Mouse (Mus musculus): ENCODE results near the gene Meis1. TPM values are rescaled to one million over a fixed set of nuclear protein-coding genes. Genes with fewer than 3 reads are reported as not detected.

Gene Meis1
- polyA plus RNA-seq, 1 experiment from 2014 or later, result 51.7 TPM

DNA sequence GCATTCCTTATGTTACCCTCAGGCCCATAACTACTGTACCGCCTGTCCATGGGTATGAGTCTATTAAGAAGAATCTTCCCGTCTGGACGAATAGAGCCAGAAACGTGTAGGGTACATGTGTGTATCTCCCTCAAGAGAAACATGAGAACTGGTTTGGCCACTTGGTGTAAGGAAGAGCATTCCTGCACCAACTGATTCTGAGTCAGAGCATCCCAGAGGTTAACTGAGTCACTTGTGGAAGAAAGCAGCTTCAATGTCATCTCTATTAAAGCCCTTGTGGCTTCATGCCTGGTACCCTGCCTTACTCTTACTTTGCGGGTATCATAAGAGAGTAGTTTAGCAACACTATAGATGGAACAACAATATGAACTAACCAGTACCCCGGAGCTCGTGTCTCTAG lies 64.9 kb downstream of the Meis1 start:
- DNase-seq (no peak), ATAC-seq (ENCODE audit: low FRiP score, low TSS enrichment) (no peak)
- Histone ChIP-seq H3K4me2 (ENCODE audit: low read length) (no peak overlapping the region), H3K4me3 (replicated peaks; ENCODE audit: low read depth, low read length) (no peak overlapping the region), H3K9ac (replicated peaks; ENCODE audit: low read length) (no peak overlapping the region), H3K9me3 (ENCODE audit: control insufficient read depth, low read length) (no peaks in the 10 kb centered on the region), H3K27ac (replicated peaks; ENCODE audit: low read depth, low read length) (no peak overlapping the region), H3K36me3 (ENCODE audit: control insufficient read depth, insufficient read depth, low read length) (no peaks in the 10 kb centered on the region), H3K27me3 (ENCODE audit: control insufficient read depth, insufficient read depth, low read length) (no peaks in the 10 kb centered on the region), H3K4me1 (ENCODE audit: control insufficient read depth, insufficient read depth, low read length) (peaks cover 13% of the 10 kb centered on the region)
- WGBS, result 95% methylated on average over 7 of the region's 7 CpGs

DNA sequence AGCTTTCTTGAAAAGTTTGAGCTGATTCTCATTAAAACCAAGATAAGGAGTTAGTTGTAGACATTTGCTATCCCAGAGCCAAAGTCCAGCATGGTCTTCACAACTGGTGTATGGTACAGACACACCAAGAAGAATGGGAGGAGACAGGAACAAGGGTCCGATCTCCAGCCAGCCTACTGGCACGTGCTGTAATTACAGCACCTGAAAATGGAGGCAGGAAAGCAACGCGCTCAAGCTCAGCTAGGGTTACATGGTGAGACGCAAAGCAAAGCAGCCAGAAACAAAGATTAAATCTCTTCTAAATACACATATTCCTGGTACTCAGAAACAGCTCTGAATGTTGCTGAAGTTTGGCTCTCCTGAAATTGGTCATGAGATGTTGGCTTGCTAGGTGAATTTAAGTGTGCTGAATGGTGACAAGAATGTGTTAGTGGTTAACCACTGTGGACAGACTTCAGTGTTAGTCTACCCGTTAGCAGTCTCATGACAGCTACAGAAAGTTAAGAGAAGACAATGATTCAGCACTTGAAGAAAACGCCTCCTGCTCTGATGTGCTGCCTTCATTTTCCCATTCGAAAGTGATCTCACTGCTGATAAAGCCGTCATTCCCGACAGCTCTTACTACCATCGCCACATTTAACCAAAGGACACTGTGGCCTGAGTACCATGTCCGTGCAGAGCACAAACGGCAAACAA lies 70.0 kb downstream of the Meis1 start:
- no peak for DNase-seq
- ATAC-seq (ENCODE audit: low FRiP score, low TSS enrichment), result no peak
- Histone ChIP-seq H3K4me2 (ENCODE audit: low read length) (no peak overlapping the region), H3K4me1 (ENCODE audit: control insufficient read depth, insufficient read depth, low read length) (peaks cover 22% of the 10 kb centered on the region), H3K9me3 (ENCODE audit: control insufficient read depth, low read length) (no peaks in the 10 kb centered on the region), H3K9ac (replicated peaks; ENCODE audit: low read length) (no peak overlapping the region), H3K4me3 (replicated peaks; ENCODE audit: low read depth, low read length) (no peak overlapping the region), H3K27ac (replicated peaks; ENCODE audit: low read depth, low read length) (no peak overlapping the region), H3K36me3 (ENCODE audit: control insufficient read depth, insufficient read depth, low read length) (no peaks in the 10 kb centered on the region), H3K27me3 (ENCODE audit: control insufficient read depth, insufficient read depth, low read length) (no peaks in the 10 kb centered on the region)
- 76% methylated on average over 13 of the region's 13 CpGs for WGBS

DNA sequence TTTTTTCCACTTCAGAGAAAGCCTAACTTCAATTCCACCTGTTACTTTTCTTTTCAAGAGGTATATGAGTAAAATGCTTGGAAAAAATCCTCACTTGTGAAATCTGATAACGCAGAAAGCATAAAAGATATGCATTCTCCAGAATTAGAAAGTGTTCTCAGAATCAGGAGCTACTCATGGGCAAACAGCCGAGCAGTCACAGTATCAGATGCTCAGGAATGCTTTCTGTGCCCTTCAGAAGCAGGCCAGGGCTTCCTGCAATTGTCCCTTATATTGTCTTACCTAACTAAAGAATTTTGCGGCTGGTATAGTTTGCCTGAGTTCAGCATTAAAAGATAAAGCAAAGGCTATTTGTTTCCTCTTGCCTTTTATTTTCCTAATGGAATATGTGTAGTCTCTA lies 71.4 kb downstream of the Meis1 start:
- no peak for ATAC-seq (ENCODE audit: low FRiP score, low TSS enrichment)

DNA sequence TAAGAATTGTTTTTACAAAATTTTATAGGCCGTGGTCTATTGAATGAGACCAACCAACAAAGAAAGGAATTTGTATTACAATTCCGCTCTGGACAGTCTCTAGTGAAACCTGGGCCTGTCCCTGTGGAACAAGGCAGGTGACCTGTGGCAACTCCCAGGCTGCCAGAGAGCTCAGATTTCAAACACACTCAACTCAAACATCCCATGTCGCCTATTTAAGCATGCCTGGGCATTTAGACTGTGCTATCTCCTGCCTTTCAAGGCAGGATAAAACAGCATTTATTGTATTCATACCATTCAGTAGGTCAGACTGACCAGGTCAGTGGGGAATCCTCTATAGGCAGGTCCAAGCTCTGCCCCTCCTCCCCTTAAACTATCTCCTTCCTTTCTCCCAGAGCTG lies 73.0 kb downstream of the Meis1 start:
- Histone ChIP-seq H3K36me3 (ENCODE audit: control insufficient read depth, insufficient read depth, low read length) (no peaks in the 10 kb centered on the region), H3K4me2 (ENCODE audit: low read length) (no peak overlapping the region), H3K9ac (replicated peaks; ENCODE audit: low read length) (no peak overlapping the region), H3K27ac (replicated peaks; ENCODE audit: low read depth, low read length) (peak overlapping the region; percentile 27; the same call in 1 of the 2 replicates), H3K9me3 (ENCODE audit: control insufficient read depth, low read length) (no peaks in the 10 kb centered on the region), H3K27me3 (ENCODE audit: control insufficient read depth, insufficient read depth, low read length) (no peaks in the 10 kb centered on the region), H3K4me3 (replicated peaks; ENCODE audit: low read depth, low read length) (no peak overlapping the region), H3K4me1 (ENCODE audit: control insufficient read depth, insufficient read depth, low read length) (peaks cover 22% of the 10 kb centered on the region)
- ATAC-seq (ENCODE audit: low FRiP score, low TSS enrichment), result no peak
- WGBS, result 42% methylated on average over 3 of the region's 3 CpGs
- no peak for DNase-seq

More for the DNA sequence above, 71.4 kb downstream of the Meis1 start:
- WGBS, result 80% methylated on average over 3 of the region's 3 CpGs
- H3K9me3 ChIP-seq (ENCODE audit: control insufficient read depth, low read length), result no peaks in the 10 kb centered on the region
- no peak for DNase-seq
- no peak overlapping the region for H3K9ac ChIP-seq (replicated peaks; ENCODE audit: low read length)
- H3K27me3 ChIP-seq (ENCODE audit: control insufficient read depth, insufficient read depth, low read length), result no peaks in the 10 kb centered on the region
- no peak overlapping the region for H3K4me2 ChIP-seq (ENCODE audit: low read length)
- no peaks in the 10 kb centered on the region for H3K36me3 ChIP-seq (ENCODE audit: control insufficient read depth, insufficient read depth, low read length)
- H3K4me3 ChIP-seq (replicated peaks; ENCODE audit: low read depth, low read length), result no peak overlapping the region
- no peak overlapping the region for H3K27ac ChIP-seq (replicated peaks; ENCODE audit: low read depth, low read length)
- peaks cover 22% of the 10 kb centered on the region for H3K4me1 ChIP-seq (ENCODE audit: control insufficient read depth, insufficient read depth, low read length)

DNA sequence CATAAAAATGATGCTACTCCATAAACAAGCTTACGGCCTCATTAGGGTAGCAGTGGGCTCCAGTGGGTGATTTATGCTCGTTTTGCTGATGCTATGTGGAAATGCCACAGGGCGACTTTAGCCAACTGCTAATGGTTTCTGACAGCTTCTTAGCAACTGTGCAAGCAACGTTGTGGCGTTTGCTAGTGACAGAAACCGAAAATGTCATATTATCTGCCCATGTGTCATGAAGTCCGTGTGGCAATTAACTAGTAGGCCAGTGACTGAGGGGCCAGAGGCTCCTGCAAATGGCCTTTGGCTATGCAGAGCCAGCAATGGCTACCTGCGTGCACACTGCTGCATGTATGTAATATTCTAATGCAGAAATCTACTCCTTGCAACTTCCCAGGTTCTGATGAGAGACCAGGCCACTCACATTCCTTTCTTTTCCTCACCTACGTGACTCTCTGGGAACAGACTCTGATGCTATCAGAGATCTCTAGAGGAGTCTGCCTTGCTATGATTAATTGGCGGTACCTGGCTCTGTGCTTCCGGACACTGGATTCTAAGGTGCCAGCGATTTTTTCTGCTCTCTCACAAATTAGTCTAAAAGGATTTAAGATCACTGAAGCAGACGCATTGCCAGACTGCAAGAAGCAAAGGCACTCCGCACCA lies 73.7 kb downstream of the Meis1 start:
- Histone ChIP-seq H3K9me3 (ENCODE audit: control insufficient read depth, low read length) (no peaks in the 10 kb centered on the region), H3K27ac (replicated peaks; ENCODE audit: low read depth, low read length) (peak overlapping the region; percentile 27), H3K9ac (replicated peaks; ENCODE audit: low read length) (no peak overlapping the region), H3K27me3 (ENCODE audit: control insufficient read depth, insufficient read depth, low read length) (no peaks in the 10 kb centered on the region), H3K4me3 (replicated peaks; ENCODE audit: low read depth, low read length) (no peak overlapping the region), H3K36me3 (ENCODE audit: control insufficient read depth, insufficient read depth, low read length) (no peaks in the 10 kb centered on the region), H3K4me2 (ENCODE audit: low read length) (no peak overlapping the region), H3K4me1 (ENCODE audit: control insufficient read depth, insufficient read depth, low read length) (peaks cover 22% of the 10 kb centered on the region)
- WGBS, result 49% methylated on average over 14 of the region's 14 CpGs
- peak; percentile 70; the same call in 1 of the 2 replicates for ATAC-seq (ENCODE audit: low FRiP score, low TSS enrichment)
- peak; percentile 67 for DNase-seq

DNA sequence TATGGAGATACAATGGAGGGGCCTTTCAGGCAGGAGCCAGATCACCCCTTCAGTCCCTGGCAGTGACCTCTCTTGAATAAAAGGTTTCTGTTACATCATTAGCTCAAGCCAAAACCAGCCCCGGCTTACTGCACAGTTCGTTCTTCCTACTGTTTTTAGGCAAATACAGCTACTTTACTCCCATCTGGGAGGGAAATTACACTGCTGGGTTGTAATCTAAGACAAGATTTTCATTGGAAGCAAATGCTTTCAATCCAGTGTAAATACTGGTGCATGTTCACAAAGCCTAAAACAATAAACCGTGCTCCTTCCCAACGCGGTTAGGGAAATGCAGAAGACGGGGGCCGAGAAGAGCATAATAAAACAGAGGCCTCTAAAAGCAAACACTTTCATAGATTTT lies 74.6 kb downstream of the Meis1 start:
- Histone ChIP-seq H3K36me3 (ENCODE audit: control insufficient read depth, insufficient read depth, low read length) (no peaks in the 10 kb centered on the region), H3K27me3 (ENCODE audit: control insufficient read depth, insufficient read depth, low read length) (no peaks in the 10 kb centered on the region), H3K4me1 (ENCODE audit: control insufficient read depth, insufficient read depth, low read length) (peaks cover 22% of the 10 kb centered on the region), H3K4me3 (replicated peaks; ENCODE audit: low read depth, low read length) (no peak overlapping the region), H3K4me2 (ENCODE audit: low read length) (0 out of 2 replicates have a peak overlapping the region, but pooled peaks have one; percentile 3), H3K9ac (replicated peaks; ENCODE audit: low read length) (no peak overlapping the region), H3K27ac (replicated peaks; ENCODE audit: low read depth, low read length) (peak overlapping the region; percentile 39), H3K9me3 (ENCODE audit: control insufficient read depth, low read length) (no peaks in the 10 kb centered on the region)
- 74% methylated on average over 7 of the region's 7 CpGs for WGBS
- no peak for DNase-seq
- no peak for ATAC-seq (ENCODE audit: low FRiP score, low TSS enrichment)

DNA sequence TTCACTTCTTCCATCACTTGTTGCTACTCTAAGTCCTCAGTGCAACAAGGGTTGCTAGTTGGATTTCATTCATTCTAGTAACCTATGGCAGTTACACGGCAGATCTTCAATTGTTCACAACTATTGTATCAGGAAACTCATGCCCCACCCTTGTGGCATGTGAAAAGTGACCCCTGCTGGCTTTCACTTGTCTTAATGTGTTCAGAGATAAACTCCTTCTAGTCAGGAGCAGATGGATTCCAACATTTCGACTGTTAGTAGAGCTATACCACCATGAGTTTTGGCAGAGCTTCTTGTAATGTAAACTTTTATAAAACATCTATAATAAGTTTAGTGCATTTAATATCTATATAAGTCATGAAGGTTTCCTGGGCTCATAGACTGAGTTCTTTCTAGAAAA lies 75.8 kb downstream of the Meis1 start:
- no peak overlapping the region for H3K4me3 ChIP-seq (replicated peaks; ENCODE audit: low read depth, low read length)
- peaks cover 22% of the 10 kb centered on the region for H3K4me1 ChIP-seq (ENCODE audit: control insufficient read depth, insufficient read depth, low read length)
- no peaks in the 10 kb centered on the region for H3K27me3 ChIP-seq (ENCODE audit: control insufficient read depth, insufficient read depth, low read length)
- H3K27ac ChIP-seq (replicated peaks; ENCODE audit: low read depth, low read length), result no peak overlapping the region
- H3K9me3 ChIP-seq (ENCODE audit: control insufficient read depth, low read length), result no peaks in the 10 kb centered on the region
- H3K9ac ChIP-seq (replicated peaks; ENCODE audit: low read length), result no peak overlapping the region
- no peak overlapping the region for H3K4me2 ChIP-seq (ENCODE audit: low read length)
- ATAC-seq (ENCODE audit: low FRiP score, low TSS enrichment) (no peak), DNase-seq (no peak)
- no peaks in the 10 kb centered on the region for H3K36me3 ChIP-seq (ENCODE audit: control insufficient read depth, insufficient read depth, low read length)
- 70% methylated on average over 2 of the region's 2 CpGs for WGBS

DNA sequence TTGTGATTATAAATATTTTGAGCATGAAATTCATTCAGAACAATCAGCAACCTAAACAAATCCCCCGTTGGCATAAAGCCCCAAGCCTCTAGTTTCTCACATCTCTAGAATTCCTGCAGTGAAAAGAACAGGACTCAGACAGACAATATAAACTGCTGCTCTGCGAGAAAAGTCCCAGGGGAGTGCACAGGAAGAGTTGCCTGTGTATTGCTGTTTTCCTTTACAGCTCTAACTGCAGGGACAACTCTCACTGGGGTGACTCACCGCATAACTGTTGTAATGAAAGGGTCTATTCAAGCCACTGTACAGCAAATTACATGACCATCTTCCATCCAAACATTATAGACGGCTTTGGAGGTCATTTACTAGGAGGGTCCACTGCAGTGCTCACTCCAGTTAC lies 77.9 kb downstream of the Meis1 start:
- ATAC-seq (ENCODE audit: low FRiP score, low TSS enrichment), result no peak
- Histone ChIP-seq H3K27ac (replicated peaks; ENCODE audit: low read depth, low read length) (no peak overlapping the region), H3K36me3 (ENCODE audit: control insufficient read depth, insufficient read depth, low read length) (no peaks in the 10 kb centered on the region), H3K9ac (replicated peaks; ENCODE audit: low read length) (no peak overlapping the region), H3K4me1 (ENCODE audit: control insufficient read depth, insufficient read depth, low read length) (peaks cover 17% of the 10 kb centered on the region), H3K4me2 (ENCODE audit: low read length) (no peak overlapping the region), H3K4me3 (replicated peaks; ENCODE audit: low read depth, low read length) (no peak overlapping the region), H3K27me3 (ENCODE audit: control insufficient read depth, insufficient read depth, low read length) (no peaks in the 10 kb centered on the region), H3K9me3 (ENCODE audit: control insufficient read depth, low read length) (no peaks in the 10 kb centered on the region)
- WGBS, result 28% methylated on average over 4 of the region's 4 CpGs
- peak; percentile 52 for DNase-seq

DNA sequence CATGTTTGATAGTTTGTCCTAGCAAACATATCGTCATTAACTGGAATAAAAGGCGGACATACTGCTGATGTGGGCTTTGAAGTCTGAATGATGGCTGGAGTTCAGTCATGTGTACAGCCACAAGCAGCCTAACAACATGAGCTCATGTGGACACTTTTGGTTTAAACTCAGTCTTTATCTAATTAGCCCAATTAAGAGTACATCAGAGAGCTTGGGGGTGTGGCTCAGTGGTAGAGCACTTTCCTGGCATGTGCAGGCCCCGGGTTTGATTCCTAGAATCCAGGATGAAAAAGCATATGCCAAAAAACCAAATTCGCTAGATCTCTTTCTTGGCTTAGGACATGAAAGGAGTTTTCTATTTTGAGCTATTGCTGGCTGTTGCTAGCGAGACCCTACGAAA lies 83.9 kb downstream of the Meis1 start:
- no peak overlapping the region for H3K4me2 ChIP-seq (ENCODE audit: low read length)
- DNase-seq (no peak), ATAC-seq (ENCODE audit: low FRiP score, low TSS enrichment) (no peak)
- H3K4me3 ChIP-seq (replicated peaks; ENCODE audit: low read depth, low read length), result no peak overlapping the region
- H3K27ac ChIP-seq (replicated peaks; ENCODE audit: low read depth, low read length), result no peak overlapping the region
- H3K36me3 ChIP-seq (ENCODE audit: control insufficient read depth, insufficient read depth, low read length), result no peaks in the 10 kb centered on the region
- peaks cover 11% of the 10 kb centered on the region; the same call in 1 of the 2 replicates for H3K4me1 ChIP-seq (ENCODE audit: control insufficient read depth, insufficient read depth, low read length)
- H3K9me3 ChIP-seq (ENCODE audit: control insufficient read depth, low read length), result no peaks in the 10 kb centered on the region
- no peaks in the 10 kb centered on the region for H3K27me3 ChIP-seq (ENCODE audit: control insufficient read depth, insufficient read depth, low read length)
- H3K9ac ChIP-seq (replicated peaks; ENCODE audit: low read length), result no peak overlapping the region
- WGBS, result 87% methylated on average over 6 of the region's 6 CpGs
